Mouse (Mus musculus) limb, embryonic 13.5 days (tissue): ENCODE measurements at regions not wholly inside any gene's neighbourhood (a gene's known extent, or its start where the extent isn't known, plus 50 kb on each side); places are given as distances from the start of the nearest gene placed in this dataset.

Source experiments
- ATAC-seq: fragments of 200-750 bp; cut with Nextera tagmentation; 2 replicates; pipeline ENCODE4 v1.8.0; 2017; ENCODE audit warnings: low read depth, moderate number of reproducible peaks, moderate TSS enrichment; ENCODE audit not compliant: low FRiP score
- H3K27ac ChIP-seq: fragments of 300-500 bp; sonication (generic); 2 replicates; pipeline ENCODE4 v1.5.1; 2015; ENCODE audit warnings: inconsistent platforms, mild to moderate bottlenecking, moderate library complexity
- H3K27me3 ChIP-seq: fragments of 300-500 bp; sonication (generic); 2 replicates; pipeline ENCODE4 v1.6.1; 2015; ENCODE audit warnings: mild to moderate bottlenecking, inconsistent platforms
- H3K36me3 ChIP-seq: fragments of 300-500 bp; sonication (generic); 2 replicates; pipeline ENCODE4 v1.6.1; 2015; ENCODE audit warnings: inconsistent platforms, mild to moderate bottlenecking, moderate library complexity
- H3K4me1 ChIP-seq: fragments of 300-500 bp; sonication (generic); 2 replicates; pipeline ENCODE4 v1.6.1; 2015; ENCODE audit warnings: inconsistent platforms
- H3K4me2 ChIP-seq: fragments of 300-500 bp; sonication (generic); replicated peaks from 2 replicates; pipeline ENCODE4 v1.6.1; 2015; ENCODE audit warnings: inconsistent platforms, mild to moderate bottlenecking, moderate library complexity
- H3K4me3 ChIP-seq: fragments of 300-500 bp; sonication (generic); 2 replicates; pipeline ENCODE4 v1.5.1; 2015; ENCODE audit warnings: moderate library complexity, mild to moderate bottlenecking, inconsistent platforms
- H3K9ac ChIP-seq: fragments of 300-500 bp; sonication (generic); 2 replicates; pipeline ENCODE4 v1.6.1; 2015; ENCODE audit warnings: mild to moderate bottlenecking, inconsistent platforms
- H3K9me3 ChIP-seq: fragments of 300-500 bp; sonication (generic); 2 replicates; pipeline ENCODE4 v1.6.1; 2016; ENCODE audit warnings: inconsistent platforms
- WGBS: fragments of 180-500 bp; shearing (Covaris S2); methylation state at CpG from one replicate; pipeline ENCODE4 v1.1.7; 2015; 5-methylcytosine and 5-hydroxymethylcytosine counted together

DNA sequence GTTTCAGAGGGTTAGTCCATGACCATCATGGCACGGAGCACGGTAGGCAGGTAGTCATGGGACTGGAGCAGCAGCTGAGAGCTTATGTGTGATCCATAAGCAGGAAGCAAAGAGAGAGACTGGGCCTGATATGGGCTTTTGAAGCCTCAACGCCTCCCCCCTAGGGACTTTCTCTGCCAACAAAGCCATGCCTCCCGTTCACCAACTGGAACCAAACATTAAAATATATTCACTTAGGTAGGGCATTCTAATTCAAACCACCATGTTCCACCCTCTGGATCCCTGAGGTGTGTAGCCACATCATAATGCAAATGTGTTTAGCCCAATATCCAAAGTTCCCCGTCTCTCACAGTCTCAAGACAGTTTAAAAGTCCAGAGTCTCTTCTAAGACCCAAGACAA lies 85.3 kb upstream of the Ltbp1 start:
- Histone ChIP-seq H3K4me1 (peaks cover 18% of the 10 kb centered on the region), H3K27me3 (no peaks in the 10 kb centered on the region), H3K9ac (no peak overlapping the region), H3K4me2 (no peak overlapping the region), H3K36me3 (no peaks in the 10 kb centered on the region), H3K4me3 (no peak overlapping the region), H3K27ac (no peak overlapping the region), H3K9me3 (peaks cover 11% of the 10 kb centered on the region; the same call in 1 of the 2 replicates)
- no peak for ATAC-seq
- 90% methylated on average over 5 of the region's 5 CpGs for WGBS

GRCm38 (mm10) chr17:74921413-74921812 lies 84.0 kb upstream of the Ltbp1 start:
- H3K9ac ChIP-seq, result no peak overlapping the region
- 90% methylated on average over 6 of the region's 6 CpGs for WGBS
- no peak overlapping the region for H3K27ac ChIP-seq
- peaks cover 5% of the 10 kb centered on the region; the same call in 1 of the 2 replicates for H3K9me3 ChIP-seq
- H3K36me3 ChIP-seq, result no peaks in the 10 kb centered on the region
- H3K4me2 ChIP-seq, result no peak overlapping the region
- no peak overlapping the region for H3K4me3 ChIP-seq
- H3K27me3 ChIP-seq, result no peaks in the 10 kb centered on the region
- ATAC-seq, result no peak
- peaks cover 18% of the 10 kb centered on the region for H3K4me1 ChIP-seq

- Histone ChIP-seq H3K4me3 (no peak overlapping the region), H3K4me1 (peaks cover 18% of the 10 kb centered on the region), H3K4me2 (no peak overlapping the region), H3K9ac (no peak overlapping the region), H3K36me3 (no peaks in the 10 kb centered on the region), H3K27me3 (no peaks in the 10 kb centered on the region), H3K9me3 (no peaks in the 10 kb centered on the region), H3K27ac (no peak overlapping the region)
- 0 out of 2 replicates have a peak, but pooled peaks have one; percentile 17 for ATAC-seq
- 60% methylated on average over 4 of the region's 4 CpGs for WGBS
These were observed 83.4 kb upstream of the Ltbp1 start for GRCm38 (mm10) chr17:74922016-74922415.

GRCm38 (mm10) chr17:74922591-74922990 lies 82.8 kb upstream of the Ltbp1 start:
- Histone ChIP-seq H3K27ac (no peak overlapping the region), H3K27me3 (no peaks in the 10 kb centered on the region), H3K9ac (no peak overlapping the region), H3K9me3 (no peaks in the 10 kb centered on the region), H3K4me3 (no peak overlapping the region), H3K4me2 (peak overlapping the region; percentile 19; the same call in 1 of the 2 replicates), H3K36me3 (no peaks in the 10 kb centered on the region), H3K4me1 (peaks cover 18% of the 10 kb centered on the region)
- WGBS, result 17% methylated on average over 3 of the region's 3 CpGs
- ATAC-seq, result peak; percentile 75

GRCm38 (mm10) chr17:74923101-74923500 lies 82.3 kb upstream of the Ltbp1 start:
- Histone ChIP-seq H3K4me1 (peaks cover 18% of the 10 kb centered on the region), H3K9ac (no peak overlapping the region), H3K27ac (no peak overlapping the region), H3K27me3 (no peaks in the 10 kb centered on the region), H3K9me3 (no peaks in the 10 kb centered on the region), H3K4me2 (peak overlapping the region; percentile 19; the same call in 1 of the 2 replicates), H3K36me3 (no peaks in the 10 kb centered on the region), H3K4me3 (no peak overlapping the region)
- WGBS, result 14% methylated on average over 9 of the region's 9 CpGs
- peak; percentile 45; the same call in 1 of the 2 replicates for ATAC-seq

- no peak overlapping the region for H3K27ac ChIP-seq
- ATAC-seq, result no peak
- H3K4me3 ChIP-seq, result no peak overlapping the region
- H3K9ac ChIP-seq, result no peak overlapping the region
- no peaks in the 10 kb centered on the region for H3K27me3 ChIP-seq
- 92% methylated on average over 6 of the region's 6 CpGs for WGBS
- no peak overlapping the region for H3K4me2 ChIP-seq
- peaks cover 18% of the 10 kb centered on the region for H3K4me1 ChIP-seq
- H3K36me3 ChIP-seq, result no peaks in the 10 kb centered on the region
- H3K9me3 ChIP-seq, result no peaks in the 10 kb centered on the region
These were observed 80.2 kb upstream of the Ltbp1 start for GRCm38 (mm10) chr17:74925131-74925530.

DNA sequence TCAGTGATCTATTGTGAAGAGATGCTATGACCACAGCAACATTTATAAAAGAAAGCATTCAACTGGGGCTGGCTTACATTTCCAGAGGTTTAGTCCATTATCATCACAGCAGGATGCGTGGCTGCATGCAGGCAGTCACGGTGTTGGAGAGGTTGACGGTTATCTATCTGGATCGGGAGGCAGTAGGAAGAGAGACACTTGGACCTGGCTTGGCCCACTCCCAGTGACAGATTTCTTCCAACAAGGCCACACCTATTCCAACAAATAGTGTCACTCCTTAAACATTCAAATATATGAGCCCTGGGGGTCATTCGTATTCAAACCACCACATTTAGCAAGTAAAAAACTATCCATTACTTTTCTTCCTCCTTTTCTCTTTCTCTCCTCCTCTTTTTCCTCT lies 77.4 kb upstream of the Ltbp1 start:
- Histone ChIP-seq H3K4me3 (no peak overlapping the region), H3K4me2 (no peak overlapping the region), H3K27me3 (no peaks in the 10 kb centered on the region), H3K9me3 (0 out of 2 replicates have a peak, but pooled peaks cover 5% of the 10 kb centered on the region), H3K9ac (no peak overlapping the region), H3K36me3 (no peaks in the 10 kb centered on the region), H3K4me1 (peaks cover 9% of the 10 kb centered on the region), H3K27ac (no peak overlapping the region)
- 75% methylated on average over 5 of the region's 5 CpGs for WGBS
- ATAC-seq, result no peak

DNA sequence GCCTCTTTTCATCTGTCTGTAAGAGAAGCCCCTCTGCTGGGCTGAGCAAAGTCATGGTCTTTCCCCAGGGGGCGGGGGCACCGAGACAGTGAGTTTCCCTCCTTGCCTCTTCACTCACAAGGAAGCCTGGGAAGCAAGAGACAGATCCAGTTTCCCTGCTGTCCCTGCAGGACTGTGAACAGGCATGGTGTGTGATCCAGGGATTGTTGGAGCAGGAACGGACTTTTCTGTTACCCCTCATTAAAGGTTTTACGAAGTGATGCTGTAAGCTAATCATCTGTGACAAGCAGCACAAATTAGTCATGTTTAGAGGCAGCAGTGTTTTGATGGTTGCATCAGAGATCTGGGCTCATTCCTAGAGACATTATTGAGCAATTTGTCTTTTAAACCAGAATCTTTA lies 73.8 kb upstream of the Ltbp1 start:
- H3K27ac ChIP-seq, result no peak overlapping the region
- peaks cover 3% of the 10 kb centered on the region; the same call in 1 of the 2 replicates for H3K4me1 ChIP-seq
- H3K9ac ChIP-seq, result no peak overlapping the region
- no peak overlapping the region for H3K4me3 ChIP-seq
- H3K9me3 ChIP-seq, result 0 out of 2 replicates have a peak, but pooled peaks cover 5% of the 10 kb centered on the region
- no peak overlapping the region for H3K4me2 ChIP-seq
- ATAC-seq, result no peak
- 26% methylated on average over 4 of the region's 4 CpGs for WGBS
- H3K27me3 ChIP-seq, result no peaks in the 10 kb centered on the region
- H3K36me3 ChIP-seq, result no peaks in the 10 kb centered on the region

GRCm38 (mm10) chr17:74941393-74941792 lies 64.0 kb upstream of the Ltbp1 start:
- WGBS, result 91% methylated on average over 6 of the region's 6 CpGs
- H3K9me3 ChIP-seq, result no peaks in the 10 kb centered on the region
- no peak overlapping the region for H3K9ac ChIP-seq
- no peaks in the 10 kb centered on the region for H3K36me3 ChIP-seq
- H3K4me3 ChIP-seq, result no peak overlapping the region
- ATAC-seq, result no peak
- H3K4me2 ChIP-seq, result no peak overlapping the region
- no peak overlapping the region for H3K27ac ChIP-seq
- H3K27me3 ChIP-seq, result no peaks in the 10 kb centered on the region
- peaks cover 38% of the 10 kb centered on the region for H3K4me1 ChIP-seq

- peaks cover 38% of the 10 kb centered on the region for H3K4me1 ChIP-seq
- no peak overlapping the region for H3K9ac ChIP-seq
- ATAC-seq, result 0 out of 2 replicates have a peak, but pooled peaks have one; percentile 24
- H3K4me2 ChIP-seq, result no peak overlapping the region
- WGBS, result 65% methylated on average over 10 of the region's 10 CpGs
- no peaks in the 10 kb centered on the region for H3K9me3 ChIP-seq
- no peaks in the 10 kb centered on the region for H3K36me3 ChIP-seq
- H3K4me3 ChIP-seq, result no peak overlapping the region
- H3K27ac ChIP-seq, result peak overlapping the region; percentile 23
- no peaks in the 10 kb centered on the region for H3K27me3 ChIP-seq
These were observed 62.2 kb upstream of the Ltbp1 start for GRCm38 (mm10) chr17:74942984-74943801.

DNA sequence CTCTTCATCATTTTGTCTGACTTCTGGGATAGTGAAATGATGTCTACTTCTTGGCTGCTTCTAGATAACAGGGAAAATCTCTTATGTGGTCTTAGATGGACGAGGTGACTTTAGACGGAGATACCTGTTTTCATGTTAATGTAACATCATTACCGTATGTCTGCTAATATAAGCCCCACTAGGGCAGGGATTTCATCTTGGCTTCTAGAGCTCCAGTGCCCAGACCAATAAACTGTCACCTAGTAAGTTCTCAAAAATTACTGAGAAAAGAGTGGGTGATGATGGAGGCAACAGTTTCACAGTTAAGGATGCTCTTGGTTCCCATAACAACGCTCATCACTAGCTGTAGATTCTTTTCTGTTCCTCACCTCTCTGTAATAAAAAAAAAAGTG lies 61.6 kb upstream of the Ltbp1 start:
- Histone ChIP-seq H3K27ac (peak overlapping the region; percentile 23; the same call in 1 of the 2 replicates), H3K4me1 (peaks cover 38% of the 10 kb centered on the region), H3K27me3 (no peaks in the 10 kb centered on the region), H3K36me3 (no peaks in the 10 kb centered on the region), H3K9me3 (no peaks in the 10 kb centered on the region), H3K4me2 (no peak overlapping the region), H3K4me3 (no peak overlapping the region), H3K9ac (no peak overlapping the region)
- ATAC-seq, result no peak
- 36% methylated on average over 4 of the region's 4 CpGs for WGBS

DNA sequence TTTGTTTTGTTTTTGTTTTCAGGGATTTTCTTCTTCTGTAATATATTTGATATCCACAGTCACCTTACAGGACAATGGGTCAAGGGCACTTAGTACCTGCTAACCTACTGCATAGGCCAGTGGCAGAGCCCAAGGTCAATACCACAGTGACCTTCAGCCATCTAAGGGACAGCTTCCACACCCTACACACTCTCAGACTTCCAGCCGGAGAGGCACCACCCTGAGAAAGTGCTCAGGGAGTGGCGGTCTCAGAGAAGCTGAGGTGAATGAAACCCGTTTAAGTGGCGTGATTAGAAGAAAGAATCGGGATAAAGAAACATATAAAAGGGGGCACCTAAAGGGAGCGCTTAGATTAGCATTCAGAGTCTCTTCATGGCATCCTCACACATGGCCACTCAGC lies 60.2 kb upstream of the Ltbp1 start:
- Histone ChIP-seq H3K9me3 (no peaks in the 10 kb centered on the region), H3K36me3 (no peaks in the 10 kb centered on the region), H3K4me2 (no peak overlapping the region)

More for the DNA sequence above, 60.2 kb upstream of the Ltbp1 start:
- no peak for ATAC-seq
- Histone ChIP-seq H3K9ac (no peak overlapping the region), H3K4me3 (no peak overlapping the region), H3K27me3 (no peaks in the 10 kb centered on the region), H3K4me1 (peaks cover 37% of the 10 kb centered on the region), H3K27ac (no peak overlapping the region)
- WGBS, result 78% methylated on average over 6 of the region's 6 CpGs
